8 mouse cellular contexts compared by ENCODE assay signal in the genomic region with DNA sequence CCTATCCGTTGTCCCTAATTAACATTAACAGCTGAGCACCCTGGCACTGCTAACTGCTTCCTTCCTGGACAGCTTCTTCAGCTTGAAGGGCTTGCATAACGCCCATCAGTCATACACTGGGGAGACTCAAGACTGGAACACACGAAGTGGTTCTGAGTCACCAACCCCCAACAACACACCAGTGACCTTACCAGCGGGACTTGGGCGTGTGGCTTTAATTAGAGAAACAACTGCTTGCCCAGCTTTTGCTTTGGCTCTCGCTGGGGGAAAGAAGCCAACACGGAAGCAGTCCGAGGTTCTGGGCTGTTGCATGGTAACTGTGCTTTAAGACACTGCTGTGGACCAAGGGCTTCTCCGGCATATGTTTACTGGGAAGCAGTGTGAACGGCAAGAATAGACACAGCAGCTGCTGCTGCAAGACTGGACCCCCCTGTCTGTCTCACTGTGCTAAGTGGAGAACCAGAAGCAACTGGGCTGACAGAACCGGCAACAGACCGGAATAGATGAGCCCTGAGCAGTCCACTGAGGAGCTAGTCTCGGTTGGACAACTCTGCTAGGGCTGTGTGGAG. TPM values are rescaled to one million over a fixed set of nuclear protein-coding genes. Genes with fewer than 3 reads are reported as not detected.
DNase-seq lines count a peak whose midpoint lies in the region; ATAC-seq and TF ChIP-seq lines count a peak whose summit lies in the region.

No protein-coding gene starts in this region.

- H3K4me1 ChIP-seq in liver, embryonic 11.5 days (replicated peaks; ENCODE audit: control insufficient read depth, insufficient read depth, low read length) = no peaks in the 10 kb centered on the region
- H3K4me1 ChIP-seq in lung, postnatal 0 days (ENCODE audit: insufficient read depth, low read depth, low read length) = peaks cover 9% of the 10 kb centered on the region; the same call in 1 of the 2 replicates

- H3K36me3 ChIP-seq in liver, embryonic 11.5 days (ENCODE audit: control insufficient read depth, insufficient read depth, low read length) = no peaks in the 10 kb centered on the region
- no peaks in the 10 kb centered on the region for H3K36me3 ChIP-seq in lung, postnatal 0 days (ENCODE audit: insufficient read depth, low read length)

- H3K9me3 ChIP-seq in liver, embryonic 11.5 days (ENCODE audit: control insufficient read depth, low read length) = no peaks in the 10 kb centered on the region
- H3K9me3 ChIP-seq in lung, postnatal 0 days (ENCODE audit: low read length) = no peaks in the 10 kb centered on the region

- no peak overlapping the region for H3K9ac ChIP-seq in liver, embryonic 11.5 days (ENCODE audit: low read depth, low read length)
- H3K9ac ChIP-seq in lung, postnatal 0 days (replicated peaks; ENCODE audit: low read depth) = no peak overlapping the region

- H3K4me2 ChIP-seq in liver, embryonic 11.5 days = 0 out of 2 replicates have a peak overlapping the region, but pooled peaks have one; percentile 9
- H3K4me2 ChIP-seq in lung, postnatal 0 days (replicated peaks; ENCODE audit: low read depth, low read length) = peak overlapping the region; percentile 41

- H3K4me3 ChIP-seq in liver, embryonic 11.5 days (ENCODE audit: low read depth, low read length) = no peak overlapping the region
- H3K4me3 ChIP-seq in lung, postnatal 0 days (ENCODE audit: low read depth, low read length) = no peak overlapping the region

- no peak for DNase-seq in liver, embryonic 11.5 days (ENCODE audit: low spot score)
- no peak for DNase-seq in liver
- DNase-seq in cerebellum, postnatal 25 days = peak; percentile 18 to 35
- peak; percentile 77 for DNase-seq in gastrocnemius, postnatal 14 days
- peak; percentile 4 to 22 for DNase-seq in kidney, adult 8-10 months
- peak; percentile 88 for DNase-seq in lung, postnatal 0 days (ENCODE audit: low spot score)
- peak; percentile 24 for DNase-seq in right cerebral cortex, postnatal 4 days
- DNase-seq in c-Kit-positive CD71-positive TER-119-positive erythroid progenitor cells, embryonic 14.5 days (ENCODE audit: low spot score) = no peak

- no peak overlapping the region for H3K27ac ChIP-seq in liver, embryonic 11.5 days (ENCODE audit: low read depth, low read length)
- H3K27ac ChIP-seq in lung, postnatal 0 days (ENCODE audit: low read length) = peak overlapping the region; percentile 1; the same call in 1 of the 2 replicates

- no peaks in the 10 kb centered on the region for H3K27me3 ChIP-seq in liver, embryonic 11.5 days (replicated peaks; ENCODE audit: control insufficient read depth, insufficient read depth, low read length)
- no peaks in the 10 kb centered on the region for H3K27me3 ChIP-seq in lung, postnatal 0 days (replicated peaks; ENCODE audit: insufficient read depth, low read length)

- peak; percentile 77 for TF ChIP-seq EP300 in lung, postnatal 0 days (IDR thresholded peaks at IDR 0.05)

- ATAC-seq in liver, embryonic 11.5 days (replicated peaks; ENCODE audit: low FRiP score) = no peak
- ATAC-seq in lung, postnatal 0 days = peak; percentile 94

- TF ChIP-seq CTCF in lung, postnatal 0 days (IDR thresholded peaks at IDR 0.05) = no peak

- WGBS in liver, embryonic 11.5 days = 57% methylated on average over 13 of the region's 13 CpGs
- WGBS in lung, postnatal 0 days = 20% methylated on average over 13 of the region's 13 CpGs

- intact Hi-C loops in gastrocnemius, postnatal 14 days (cut with DNase I; ENCODE audit: low total_unique reads) = no loop called here

RNA-seq across cellular contexts. Expression of gene Gch1, which starts 11.3 kb away (rescaled TPM):
- 3.4 TPM in 2 replicates for polyA plus RNA-seq in liver, embryonic 11.5 days (2014; fragmentation: Nextera tagmentation; extraction: Ambion mirVana)
- total RNA-seq in gastrocnemius, postnatal 14 days (2021) = 1 to 10 TPM; 1.7 to 1.8 TPM
- 9.7 and 11.6 TPM in 2 replicates for polyA plus RNA-seq in lung, postnatal 0 days (2015; fragmentation: Nextera tagmentation; extraction: Ambion mirVana)

Comparison
In these comparisons a context has a peak if more than half of its experiments do, and no peak if none do; other contexts are left out.
1. DNase-seq: peak in cerebellum, postnatal 25 days (2 of 2), gastrocnemius, postnatal 14 days (single experiment), kidney, adult 8-10 months (2 of 2), lung, postnatal 0 days (single experiment) and right cerebral cortex, postnatal 4 days (single experiment); none in liver, embryonic 11.5 days (single experiment), liver (single experiment) and c-Kit-positive CD71-positive TER-119-positive erythroid progenitor cells, embryonic 14.5 days (single experiment).